Mouse (Mus musculus) intestine, embryonic 16.5 days (tissue): ENCODE measurements around the gene Igbp1. TPM values are rescaled to one million over a fixed set of nuclear protein-coding genes. Genes with fewer than 3 reads are reported as not detected.

Experiments
- ATAC-seq: fragments of 200-750 bp; cut with Nextera tagmentation; 2 replicates; pipeline ENCODE4 v1.8.0; 2017; ENCODE audit warnings: moderate TSS enrichment, moderate library complexity
- H3K27ac ChIP-seq: fragments of 300-500 bp; sonication (generic); 2 replicates; pipeline ENCODE4 v1.5.1; 2014; ENCODE audit warnings: mild to moderate bottlenecking, low read length
- H3K27me3 ChIP-seq: fragments of 300-500 bp; sonication (generic); replicated peaks from 2 replicates; pipeline ENCODE4 v1.6.1; 2014; ENCODE audit warnings: low read length, control low read depth, mixed read lengths; ENCODE audit not compliant: control insufficient read depth, insufficient read depth
- H3K36me3 ChIP-seq: fragments of 300-500 bp; sonication (generic); 2 replicates; pipeline ENCODE4 v1.6.1; 2014; ENCODE audit warnings: low read length, control low read depth; ENCODE audit not compliant: control insufficient read depth, insufficient read depth
- H3K4me1 ChIP-seq: fragments of 300-500 bp; sonication (generic); 2 replicates; pipeline ENCODE4 v1.6.1; 2014; ENCODE audit warnings: low read length, control low read depth, mixed read lengths; ENCODE audit not compliant: control insufficient read depth, insufficient read depth
- H3K4me2 ChIP-seq: fragments of 300-500 bp; sonication (generic); 2 replicates; pipeline ENCODE4 v1.6.1; 2014; ENCODE audit warnings: low read depth, low read length, control low read depth
- H3K4me3 ChIP-seq: fragments of 300-500 bp; sonication (generic); 2 replicates; pipeline ENCODE4 v1.5.1; 2014; ENCODE audit warnings: mild to moderate bottlenecking, low read length
- H3K9ac ChIP-seq: fragments of 300-500 bp; sonication (generic); 2 replicates; pipeline ENCODE4 v1.6.1; 2014; ENCODE audit warnings: low read depth, low read length
- H3K9me3 ChIP-seq: fragments of 300-500 bp; sonication (generic); 2 replicates; pipeline ENCODE4 v1.6.1; 2016; ENCODE audit warnings: low read length, control low read depth; ENCODE audit not compliant: control insufficient read depth
- WGBS: fragments of 180-500 bp; shearing (Covaris S2); extraction: QIAGEN DNeasy Blood & Tissue Kit; methylation state at CpG from one replicate; pipeline ENCODE4 v1.1.7; 2014; 5-methylcytosine and 5-hydroxymethylcytosine counted together
- polyA plus RNA-seq: library from polyadenylated mRNA; unstranded; fragments of >200 nt; fragmentation: Nextera tagmentation; extraction: Ambion mirVana; gene quantifications from 2 replicates; pipeline ENCODE4 v1.2.1, GENCODE M21; 2015

Igbp1 gene
- polyA plus RNA-seq: 36.5 and 40.3 TPM in 2 replicates

GRCm38 (mm10) chrX:100494068-100494978 lies at the start of gene Igbp1:
Gene Igbp1, plus strand, starts transcription at chrX:100494291.
- H3K27me3 ChIP-seq: peaks cover 2% of the 10 kb centered on the region; the same call in 1 of the 2 replicates
- peak within 1 kb of the TSS; percentile 64 for H3K4me2 ChIP-seq
- no peaks in the 10 kb centered on the region for H3K9me3 ChIP-seq
- peak within 1 kb of the TSS; percentile 58 for H3K4me3 ChIP-seq
- 15% methylated on average over 32 of the region's 32 CpGs for WGBS
- no peaks in the 10 kb centered on the region for H3K36me3 ChIP-seq
- peak; percentile 98 for ATAC-seq
- no peaks in the 10 kb centered on the region for H3K4me1 ChIP-seq
- H3K9ac ChIP-seq: peak within 1 kb of the TSS; percentile 67
- H3K27ac ChIP-seq: no peak within 1 kb of the TSS

- Histone ChIP-seq H3K9me3 (no peaks in the 10 kb centered on the region), H3K27ac (no peak overlapping the region)
- 66% methylated on average over 4 of the region's 4 CpGs for WGBS
Observed at GRCm38 (mm10) chrX:100468047-100468446, 26.0 kb upstream of the Igbp1 start.

DNA sequence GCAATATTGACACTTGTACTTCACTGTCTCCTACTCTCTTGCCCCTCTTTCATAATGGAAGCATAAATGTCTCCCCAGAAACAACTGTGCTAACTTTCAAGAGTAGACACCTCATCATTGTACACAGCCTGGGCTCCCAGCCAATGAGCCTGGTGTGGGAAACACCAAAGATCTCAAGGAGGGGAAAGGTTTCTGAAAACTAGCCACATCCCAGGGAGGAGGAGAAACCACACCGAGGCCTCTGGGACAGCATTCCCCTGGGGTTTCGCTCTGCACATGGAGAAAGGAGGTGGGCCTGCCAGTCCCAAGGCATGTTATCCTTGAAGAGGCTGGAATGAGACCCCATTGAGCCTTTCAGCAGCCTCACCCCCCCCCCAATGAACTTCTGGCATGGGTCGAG lies 24.0 kb upstream of the Igbp1 start:
- WGBS: 83% methylated on average over 3 of the region's 3 CpGs
- ATAC-seq: no peak
- no peaks in the 10 kb centered on the region for H3K9me3 ChIP-seq

More at GRCm38 (mm10) chrX:100468047-100468446, 26.0 kb upstream of the Igbp1 start:
- Histone ChIP-seq H3K9ac (no peak overlapping the region), H3K4me2 (no peak overlapping the region), H3K4me1 (no peaks in the 10 kb centered on the region), H3K36me3 (no peaks in the 10 kb centered on the region), H3K27me3 (peaks cover 8% of the 10 kb centered on the region; the same call in 1 of the 2 replicates), H3K4me3 (no peak overlapping the region)
- ATAC-seq: no peak

DNA sequence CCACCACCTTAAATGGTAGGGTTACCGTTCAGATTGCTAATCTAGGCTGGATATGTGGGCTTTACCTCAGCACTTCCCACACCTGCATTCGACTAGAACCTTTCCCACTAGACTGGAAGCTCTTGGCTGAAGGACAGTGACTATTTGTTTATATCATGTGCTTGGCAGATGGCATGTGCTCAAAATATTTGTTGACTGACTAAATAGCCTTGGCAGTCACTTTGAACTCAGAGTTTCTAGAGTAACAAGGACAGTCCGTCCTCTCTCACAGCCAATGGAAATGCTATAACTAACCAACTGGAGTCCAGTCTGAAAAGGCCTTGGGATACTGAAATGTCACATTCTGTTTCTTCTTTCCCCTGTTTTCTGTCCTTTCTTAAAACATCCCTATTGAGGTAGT lies 22.6 kb upstream of the Igbp1 start:
- H3K9ac ChIP-seq: no peak overlapping the region
- H3K9me3 ChIP-seq: no peaks in the 10 kb centered on the region
- no peaks in the 10 kb centered on the region for H3K4me1 ChIP-seq
- peaks cover 8% of the 10 kb centered on the region; the same call in 1 of the 2 replicates for H3K27me3 ChIP-seq
- no peak overlapping the region for H3K4me2 ChIP-seq
- H3K36me3 ChIP-seq: no peaks in the 10 kb centered on the region
- no peak overlapping the region for H3K27ac ChIP-seq
- no peak for ATAC-seq
- no peak overlapping the region for H3K4me3 ChIP-seq
- 85% methylated on average over 3 of the region's 3 CpGs for WGBS

More for the DNA sequence above, 24.0 kb upstream of the Igbp1 start:
- no peak overlapping the region for H3K27ac ChIP-seq
- no peak overlapping the region for H3K4me3 ChIP-seq
- H3K27me3 ChIP-seq: peaks cover 8% of the 10 kb centered on the region; the same call in 1 of the 2 replicates
- H3K9ac ChIP-seq: no peak overlapping the region
- H3K36me3 ChIP-seq: no peaks in the 10 kb centered on the region
- no peak overlapping the region for H3K4me2 ChIP-seq
- H3K4me1 ChIP-seq: no peaks in the 10 kb centered on the region

DNA sequence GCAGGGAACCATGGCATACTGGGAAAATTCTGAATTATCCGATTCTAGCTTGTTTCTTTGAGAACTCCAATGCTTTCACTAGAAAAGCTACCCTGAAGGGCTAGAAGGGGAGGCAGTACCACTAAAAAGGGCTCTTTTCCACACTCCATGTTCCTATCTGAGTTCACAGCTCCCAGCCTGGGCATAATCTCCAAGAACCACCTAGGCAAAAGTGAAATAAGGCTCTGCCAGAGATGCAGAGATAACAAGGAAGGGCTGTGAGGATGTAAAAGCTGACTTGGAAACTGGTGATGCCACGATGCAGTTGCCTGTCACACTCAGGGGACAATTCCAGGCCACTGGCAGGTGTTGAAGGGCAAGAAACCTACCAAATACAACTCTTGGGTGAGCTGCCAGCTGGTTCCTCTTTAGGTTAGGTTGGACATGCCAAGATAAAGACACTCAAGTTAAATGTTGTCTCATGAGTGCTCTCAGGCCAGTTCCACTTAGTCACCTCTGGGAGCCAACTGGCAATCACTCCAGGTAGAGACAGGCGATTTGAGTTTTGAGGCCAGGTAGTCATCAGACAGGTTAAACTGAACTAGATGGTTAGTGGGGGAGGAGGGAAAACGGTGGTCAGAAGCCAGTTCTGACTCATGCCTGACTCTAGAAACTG lies 18.4 kb upstream of the Igbp1 start:
- ATAC-seq: no peak
- no peaks in the 10 kb centered on the region for H3K36me3 ChIP-seq
- 0 out of 2 replicates have a peak, but pooled peaks cover 4% of the 10 kb centered on the region for H3K27me3 ChIP-seq
- WGBS: 73% methylated on average over 4 of the region's 4 CpGs
- H3K4me1 ChIP-seq: no peaks in the 10 kb centered on the region
- no peak overlapping the region for H3K9ac ChIP-seq
- H3K4me3 ChIP-seq: no peak overlapping the region
- H3K9me3 ChIP-seq: no peaks in the 10 kb centered on the region
- H3K4me2 ChIP-seq: no peak overlapping the region
- H3K27ac ChIP-seq: no peak overlapping the region

DNA sequence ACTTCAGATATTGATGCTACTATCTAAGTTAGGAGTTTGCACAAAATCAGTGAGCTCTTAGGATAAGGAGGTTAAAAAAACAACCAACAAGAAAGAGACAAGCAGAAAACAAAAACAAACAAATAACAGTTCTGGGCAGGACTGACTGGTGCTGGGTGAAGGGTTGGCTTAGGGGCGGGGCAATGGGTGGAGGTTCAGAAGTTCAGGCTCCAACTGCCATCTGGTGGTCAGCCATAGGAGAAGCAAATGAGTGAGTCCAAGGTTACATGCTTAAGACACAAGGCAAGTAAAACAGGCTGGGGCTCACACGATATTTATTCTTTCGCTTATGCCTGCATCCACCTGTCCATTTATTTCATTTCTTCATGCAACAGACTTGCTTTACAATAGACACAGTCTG lies 13.8 kb upstream of the Igbp1 start:
- Histone ChIP-seq H3K9me3 (no peaks in the 10 kb centered on the region), H3K27me3 (no peaks in the 10 kb centered on the region), H3K9ac (no peak overlapping the region), H3K36me3 (no peaks in the 10 kb centered on the region), H3K4me1 (no peaks in the 10 kb centered on the region), H3K4me3 (no peak overlapping the region), H3K4me2 (no peak overlapping the region), H3K27ac (no peak overlapping the region)
- ATAC-seq: peak; percentile 76; the same call in 1 of the 2 replicates
- WGBS: 42% methylated on average over 3 of the region's 3 CpGs

DNA sequence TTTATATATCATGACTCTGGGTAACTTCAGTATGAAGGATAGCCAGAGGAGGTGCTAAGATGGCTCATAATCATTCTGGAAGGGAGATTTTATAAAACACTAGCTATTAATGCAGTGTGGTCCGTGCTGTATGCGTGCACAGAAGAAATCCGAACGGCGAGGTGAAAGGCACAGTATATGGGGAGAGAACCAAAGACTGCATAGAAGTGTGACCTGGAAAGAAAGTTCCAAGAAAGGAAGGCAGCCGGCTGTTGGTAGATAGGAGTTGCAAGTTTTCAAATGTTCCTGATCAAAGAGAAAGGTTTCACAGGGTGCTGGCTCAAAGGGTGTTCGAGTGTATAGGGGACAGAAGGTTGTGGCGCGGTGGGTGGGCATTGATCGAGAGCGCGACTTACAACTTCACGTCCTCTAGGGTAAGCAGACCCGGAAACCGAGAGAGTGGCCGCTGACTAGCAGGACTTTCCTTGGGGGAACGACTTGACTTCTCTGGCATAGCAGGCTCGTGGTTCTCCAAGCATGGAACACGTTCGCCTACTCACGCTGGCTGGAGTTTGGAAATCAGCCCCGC lies 507 bp upstream of the Igbp1 start:
- H3K27ac ChIP-seq: no peak overlapping the region
- no peaks in the 10 kb centered on the region for H3K36me3 ChIP-seq
- no peaks in the 10 kb centered on the region for H3K9me3 ChIP-seq
- H3K4me3 ChIP-seq: peak overlapping the region; percentile 58
- ATAC-seq: peak; percentile 74
- H3K4me2 ChIP-seq: peak overlapping the region; percentile 53
- H3K9ac ChIP-seq: peak overlapping the region; percentile 50
- WGBS: 22% methylated on average over 22 of the region's 22 CpGs
- no peaks in the 10 kb centered on the region for H3K4me1 ChIP-seq
- peaks cover 2% of the 10 kb centered on the region; the same call in 1 of the 2 replicates for H3K27me3 ChIP-seq

DNA sequence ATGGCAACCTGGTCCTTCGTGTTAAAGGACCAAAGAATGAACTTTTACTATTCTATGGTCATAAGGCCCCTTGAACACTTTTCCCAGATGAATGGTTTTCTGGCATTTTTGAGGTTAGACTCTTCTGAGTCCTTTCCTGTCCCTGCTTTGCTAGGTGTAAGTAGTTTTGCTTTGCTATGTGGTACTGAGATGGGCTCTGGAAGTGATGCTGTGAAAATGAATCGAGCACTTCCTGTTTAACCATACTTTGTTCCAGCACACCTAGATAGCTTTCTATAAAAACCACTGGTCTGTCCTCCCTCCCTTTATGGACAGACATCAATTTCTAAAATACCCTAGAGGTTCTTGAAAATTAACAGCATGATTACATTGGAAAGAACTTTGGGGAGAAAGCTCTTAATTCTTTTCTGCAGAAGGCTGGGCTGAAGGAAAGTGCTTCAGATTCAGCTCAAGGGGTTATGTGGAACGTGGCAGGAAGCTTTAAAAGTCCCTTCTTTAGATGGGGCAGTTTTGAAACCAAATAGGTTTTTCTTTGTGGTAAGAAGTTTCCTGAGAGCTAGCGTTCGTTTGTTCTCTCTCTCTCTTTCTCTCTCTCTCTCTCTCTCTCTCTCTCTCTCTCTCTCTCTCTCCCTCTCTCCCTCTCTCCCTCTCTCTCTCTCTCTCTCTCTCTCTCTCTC lies 10.2 kb downstream of the Igbp1 start:
- Histone ChIP-seq H3K36me3 (no peaks in the 10 kb centered on the region), H3K4me2 (no peak overlapping the region), H3K9ac (no peak overlapping the region), H3K27me3 (no peaks in the 10 kb centered on the region), H3K4me1 (no peaks in the 10 kb centered on the region), H3K9me3 (no peaks in the 10 kb centered on the region), H3K4me3 (no peak overlapping the region), H3K27ac (no peak overlapping the region)
- WGBS: 84% methylated on average over 5 of the region's 5 CpGs
- no peak for ATAC-seq

- no peaks in the 10 kb centered on the region for H3K4me1 ChIP-seq
- no peaks in the 10 kb centered on the region for H3K9me3 ChIP-seq
- no peak overlapping the region for H3K4me3 ChIP-seq
- no peak overlapping the region for H3K4me2 ChIP-seq
- WGBS: 88% methylated on average over 4 of the region's 4 CpGs
- no peak overlapping the region for H3K27ac ChIP-seq
- H3K27me3 ChIP-seq: no peaks in the 10 kb centered on the region
- no peak for ATAC-seq
- H3K36me3 ChIP-seq: no peaks in the 10 kb centered on the region
- H3K9ac ChIP-seq: no peak overlapping the region
Observed at GRCm38 (mm10) chrX:100508164-100508563, 14.1 kb downstream of the Igbp1 start.
